Mouse (Mus musculus) megakaryocyte progenitor cell, adult 5-6 weeks (primary cell): ENCODE measurements around the gene Atxn2l. TPM values are rescaled to one million over a fixed set of nuclear protein-coding genes. Genes with fewer than 3 reads are reported as not detected.
"Not testable (repeated sequence)": the region's sequence is repeated elsewhere in the genome, so short reads cannot be mapped to it uniquely, and the experiment has no call there.

Experiments
- ATAC-seq: replicated peaks from 2 replicates; pipeline ENCODE4 v1.8.0; 2016; ENCODE audit warnings: mild to moderate bottlenecking, moderate TSS enrichment, inconsistent platforms; ENCODE audit not compliant: poor library complexity
- total RNA-seq, 2 experiments: library from RNA; stranded (forward) in 1 of 2; stranded (reverse) in 1 of 2; fragments of 157-497, 149-512 nt in 1 of 2; fragments of 200-1000 nt in 1 of 2; gene quantifications; 2 replicates each; pipeline versions ENCODE4 v1.2.3 to v1.2.4; 2015 to 2017

The Atxn2l gene
- total RNA-seq, 2 experiments from 2014 or later, result 29.5 to 86.9 TPM

GRCm38 (mm10) chr7:126491973-126492372, 11.3 kb downstream of the Atxn2l start:
- no peak for ATAC-seq

GRCm38 (mm10) chr7:126491005-126491404, 12.2 kb downstream of the Atxn2l start:
- ATAC-seq, result no peak

GRCm38 (mm10) chr7:126487617-126488385, 15.4 kb downstream of the Atxn2l start:
- ATAC-seq, result not testable (repeated sequence)

- ATAC-seq, result peak; percentile 83
Measured at GRCm38 (mm10) chr7:126487052-126487483, 16.2 kb downstream of the Atxn2l start, which contains the start of gene Tufm. Gene Tufm (plus strand): TSS chr7:126487361.

GRCm38 (mm10) chr7:126482392-126482871, 20.8 kb downstream of the Atxn2l start:
- ATAC-seq, result peak; percentile 71

- peak; percentile 67; the same call in 1 of the 2 replicates for ATAC-seq
Measured at GRCm38 (mm10) chr7:126481699-126482098, 21.5 kb downstream of the Atxn2l start.

- peak; percentile 71 for ATAC-seq
Measured at GRCm38 (mm10) chr7:126474993-126475581, 28.1 kb downstream of the Atxn2l start, which contains the start of gene Sh2b1. Gene Sh2b1 (minus strand): TSS chr7:126475424.

GRCm38 (mm10) chr7:126474486-126474955, 28.7 kb downstream of the Atxn2l start:
- no peak for ATAC-seq

GRCm38 (mm10) chr7:126473470-126474086, 29.7 kb downstream of the Atxn2l start:
- no peak for ATAC-seq

GRCm38 (mm10) chr7:126472713-126473112, 30.5 kb downstream of the Atxn2l start:
- ATAC-seq, result no peak

- ATAC-seq, result peak; percentile 48
Measured at GRCm38 (mm10) chr7:126472306-126472705, 30.9 kb downstream of the Atxn2l start.

GRCm38 (mm10) chr7:126471853-126472252, 31.4 kb downstream of the Atxn2l start:
- no peak for ATAC-seq

- no peak for ATAC-seq
Measured at GRCm38 (mm10) chr7:126471361-126471760, 31.9 kb downstream of the Atxn2l start.

- peak; percentile 53 for ATAC-seq
Measured at GRCm38 (mm10) chr7:126470077-126470476, 33.2 kb downstream of the Atxn2l start.

- no peak for ATAC-seq
Measured at GRCm38 (mm10) chr7:126467834-126468627, 35.2 kb downstream of the Atxn2l start.

- peak; percentile 58 for ATAC-seq
Measured at GRCm38 (mm10) chr7:126467271-126467670, 36.0 kb downstream of the Atxn2l start.

- ATAC-seq, result no peak
Measured at GRCm38 (mm10) chr7:126466707-126467106, 36.5 kb downstream of the Atxn2l start.

GRCm38 (mm10) chr7:126466116-126466515, 37.1 kb downstream of the Atxn2l start:
- ATAC-seq, result no peak

- ATAC-seq, result no peak
Measured at GRCm38 (mm10) chr7:126465246-126466030, 37.8 kb downstream of the Atxn2l start.

- ATAC-seq, result no peak
Measured at GRCm38 (mm10) chr7:126464836-126465235, 38.4 kb downstream of the Atxn2l start.
